Mouse (Mus musculus) heart, adult 2 months (tissue): ENCODE results near the gene Tesk2.

Source experiments
- CTCF ChIP-seq: fragments of 200-600 bp; IDR thresholded peaks from 2 replicates; pipeline ENCODE4 v1.8.1; 2022; ENCODE audit warnings: antibody characterized with exemption, mild to moderate bottlenecking, moderate library complexity
- EP300 ChIP-seq: fragments of 200-500 bp; IDR thresholded peaks from 2 replicates; pipeline ENCODE4 v1.6.1; 2011; ENCODE audit warnings: low read depth, low read length, control low read depth; ENCODE audit not compliant: insufficient read depth
- POLR2A ChIP-seq: fragments of 200-500 bp; IDR thresholded peaks from 2 replicates; pipeline ENCODE4 v1.6.1; 2011; ENCODE audit warnings: mild to moderate bottlenecking, low read depth, low read length, control low read depth; ENCODE audit not compliant: insufficient read depth

DNA sequence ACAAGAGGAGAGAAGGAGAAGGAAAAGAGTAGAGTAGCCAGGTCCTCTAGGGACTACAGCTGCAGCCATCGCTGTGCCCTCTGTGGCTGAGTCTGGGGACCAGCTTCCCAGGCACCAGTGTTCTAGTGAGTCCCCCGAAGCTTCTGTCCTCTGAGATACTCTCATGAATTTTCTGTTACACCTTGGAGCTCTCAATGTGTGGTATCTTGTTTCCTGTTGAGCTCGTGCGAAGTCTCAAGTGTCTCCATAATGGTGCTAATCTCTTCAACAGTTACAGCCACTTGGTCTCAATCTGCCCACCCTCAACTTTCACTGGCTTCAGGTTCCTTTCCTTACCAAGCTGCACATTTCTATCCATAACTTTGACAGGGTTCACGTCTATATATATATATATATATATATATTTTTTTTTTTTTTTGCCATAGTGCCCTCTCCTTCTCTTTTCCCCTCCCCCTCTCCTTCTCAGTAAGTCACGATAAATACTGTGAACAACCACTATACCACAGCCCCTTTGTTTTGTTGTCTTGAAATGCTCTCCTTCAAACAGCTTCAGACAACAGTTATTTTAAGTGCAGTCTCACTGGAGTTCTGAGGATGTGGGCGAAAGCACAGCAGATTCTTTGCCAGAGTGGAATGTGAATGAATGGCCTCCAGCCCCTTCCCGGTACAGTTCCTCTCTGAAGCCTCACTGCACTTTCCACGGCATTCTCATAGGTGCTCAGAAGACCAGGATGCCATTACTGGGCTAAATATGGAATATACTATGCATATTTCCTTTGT is 18.4 kb downstream of the Tesk2 start:
- no peak for TF ChIP-seq CTCF
- no peak for TF ChIP-seq POLR2A
- TF ChIP-seq EP300, result no peak
